Mouse (Mus musculus) brain, adult 2 months (tissue): Measurements from ENCODE around the gene Gadd45gip1.

Experiments used
- DNase-seq: peaks from one replicate; pipeline ENCODE4 v3.0.0; 2011; ENCODE audit warnings: low read depth, low spot score

Gene Gadd45gip1

DNA sequence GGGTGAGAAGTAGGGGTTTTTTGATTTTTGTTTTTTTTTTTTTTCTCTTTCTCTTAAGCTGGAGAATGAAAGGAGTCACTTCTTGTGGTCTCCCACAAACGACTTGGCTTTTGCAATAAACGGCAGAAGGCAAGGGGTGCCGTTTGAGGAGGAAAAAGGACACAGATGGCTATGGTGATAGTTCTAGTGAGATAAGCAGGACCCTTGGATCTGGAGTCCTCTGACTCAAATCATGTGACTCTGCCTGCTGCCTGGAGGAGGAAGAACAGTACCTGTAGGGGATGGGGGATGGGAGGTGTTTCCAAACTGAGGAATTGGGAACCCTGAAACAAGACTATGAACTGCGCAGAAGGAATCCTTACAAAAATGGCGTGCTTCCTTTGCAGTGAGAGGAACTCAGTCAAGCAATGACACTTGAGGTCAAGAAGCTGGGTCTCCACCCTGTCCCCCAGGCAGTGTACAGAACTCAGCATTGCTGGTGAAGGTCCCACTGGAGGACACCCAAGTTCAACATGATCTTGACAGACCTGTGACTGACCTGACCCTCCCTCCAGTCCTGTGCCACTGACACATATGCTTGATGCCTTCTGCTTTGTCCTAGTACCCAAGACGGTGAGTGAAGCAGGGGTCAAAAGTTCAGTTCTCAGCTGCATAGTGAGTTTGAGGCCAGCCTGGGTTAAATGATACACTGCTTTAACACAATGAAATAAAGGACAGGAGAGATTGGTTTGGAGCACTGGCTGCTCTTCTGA lies 16.5 kb downstream of the Gadd45gip1 start:
- DNase-seq, result peak; percentile 34

DNA sequence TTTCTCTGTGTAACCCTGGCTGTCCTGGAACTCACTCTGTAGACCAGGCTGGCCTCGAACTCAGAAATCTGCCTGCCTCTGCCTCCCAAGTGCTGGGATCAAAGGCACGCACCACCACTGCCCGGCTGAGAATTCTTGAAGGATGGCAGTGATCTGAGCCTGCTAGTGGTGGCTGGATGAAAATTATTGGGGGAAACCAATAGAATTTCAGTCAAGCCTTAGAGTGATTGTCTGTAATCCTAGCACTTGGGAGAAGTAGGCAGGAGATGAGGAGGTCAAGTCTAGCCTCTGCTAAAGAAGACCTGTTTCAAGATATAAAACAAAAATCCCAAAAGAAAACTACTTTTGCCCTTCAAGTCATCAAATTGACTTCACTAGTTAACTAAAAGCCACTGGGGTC lies 25.1 kb downstream of the Gadd45gip1 start:
- DNase-seq, result no peak

DNA sequence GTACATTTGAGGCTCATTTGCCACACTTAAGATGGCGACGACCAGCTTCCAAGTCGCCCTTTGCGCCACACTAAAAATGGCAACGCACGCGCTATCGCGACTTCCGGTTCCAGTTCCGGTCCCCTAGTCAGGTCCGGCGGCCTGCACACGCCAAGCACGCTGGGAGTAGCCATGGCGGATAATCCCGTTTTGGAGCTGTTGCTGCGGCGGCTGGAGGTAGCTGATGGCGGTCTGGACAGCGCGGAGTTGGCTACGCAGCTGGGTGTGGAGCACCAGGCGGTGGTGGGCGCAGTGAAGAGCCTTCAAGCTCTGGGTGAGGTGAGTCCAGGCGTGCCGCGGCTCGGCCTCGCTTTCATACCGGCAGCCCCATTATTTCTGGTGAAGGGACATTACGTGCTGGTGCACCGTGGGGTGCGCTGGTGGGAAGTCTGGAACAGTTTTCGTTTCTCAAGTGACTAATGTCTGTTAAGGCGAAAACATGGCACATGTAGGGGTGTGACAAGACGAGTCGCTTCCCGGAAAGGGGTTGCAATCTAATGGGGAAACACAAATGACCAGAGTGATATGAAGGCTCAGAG lies 25.6 kb downstream of the Gadd45gip1 start, which contains the start of gene Farsa:
Farsa (plus strand) TSS at position 126 of the 578 bp plus-strand sequence.
- DNase-seq, result peak; percentile 99

DNA sequence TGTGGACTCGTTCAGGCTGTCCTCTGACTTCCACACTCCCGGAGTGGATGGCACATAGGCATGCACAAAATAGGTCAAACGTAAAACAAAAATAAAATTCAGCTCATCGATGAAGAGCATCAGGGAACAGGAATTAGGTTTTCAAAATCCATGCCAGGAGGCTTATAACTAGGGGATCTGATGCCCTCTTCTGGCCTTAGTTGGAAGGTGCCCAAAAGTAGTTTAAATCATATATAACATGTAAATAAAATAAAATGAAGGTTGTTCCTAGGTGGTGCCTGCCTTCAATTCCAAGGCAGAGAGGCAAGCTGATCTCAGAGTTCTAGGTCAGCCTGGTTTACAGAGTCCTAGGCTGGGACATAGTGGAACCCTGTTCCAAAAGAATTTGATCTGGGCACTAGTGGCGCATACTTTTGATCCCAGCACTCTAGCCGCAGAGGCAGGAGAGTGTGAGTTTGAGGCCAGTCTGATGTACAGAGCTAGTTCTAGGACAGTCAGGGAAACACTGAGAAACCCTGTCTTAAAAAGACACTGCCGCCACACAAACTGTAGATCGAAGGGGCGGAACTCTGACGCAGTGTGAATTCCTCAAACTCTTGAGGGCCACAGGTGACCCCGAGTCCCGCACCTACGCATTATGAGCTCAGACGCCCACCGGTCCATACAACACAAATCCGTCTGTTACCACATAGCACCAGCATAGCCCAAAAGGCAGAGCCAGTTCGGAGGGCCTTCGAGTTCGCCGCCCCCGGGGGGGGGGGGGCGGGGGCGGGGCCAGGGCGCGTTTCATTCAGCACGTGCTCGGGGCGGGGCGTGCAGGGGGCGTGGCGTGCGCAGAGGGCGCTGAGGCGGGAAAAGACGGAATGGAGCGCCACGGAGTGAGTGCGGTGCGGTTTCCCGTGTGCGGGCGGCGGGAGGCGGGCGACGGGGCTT lies 40.3 kb downstream of the Gadd45gip1 start, which contains the start of gene Syce2:
Syce2 (plus strand) TSS at position 736 of the 933 bp plus-strand sequence.
- DNase-seq, result peak; percentile 64

DNA sequence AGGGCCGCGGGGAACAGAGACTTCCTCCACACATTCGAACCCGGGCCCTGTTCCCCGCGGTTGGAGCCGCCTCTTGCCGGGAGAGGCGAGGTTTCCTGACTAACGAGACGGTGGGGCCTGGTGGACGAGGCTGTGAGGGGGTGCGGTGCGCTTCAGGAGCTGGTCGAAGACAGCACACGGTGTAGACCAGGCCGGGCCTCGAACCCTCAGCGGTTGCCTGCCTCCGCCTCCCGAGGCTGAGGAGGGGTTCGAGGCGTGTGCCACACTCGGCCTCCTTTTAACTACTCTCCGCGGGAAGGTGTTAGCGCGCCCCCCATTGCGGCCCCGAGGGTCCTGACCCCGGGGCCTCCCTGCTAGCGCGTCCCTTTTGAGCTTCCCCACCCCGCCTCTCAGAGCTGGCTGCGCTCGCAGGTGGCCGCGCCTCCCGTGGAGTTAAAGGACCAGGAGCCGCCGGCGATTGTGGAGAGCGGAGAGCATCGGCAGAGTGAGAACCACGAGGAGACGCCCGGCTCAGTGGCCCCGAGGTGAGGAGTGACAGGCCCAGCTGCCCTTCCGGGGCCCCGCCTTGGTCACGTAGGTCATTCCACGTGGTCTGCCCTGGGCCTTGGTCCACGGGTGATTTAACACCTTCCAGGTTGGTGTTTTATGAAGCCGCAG lies 41.1 kb downstream of the Gadd45gip1 start:
- DNase-seq, result no peak

DNA sequence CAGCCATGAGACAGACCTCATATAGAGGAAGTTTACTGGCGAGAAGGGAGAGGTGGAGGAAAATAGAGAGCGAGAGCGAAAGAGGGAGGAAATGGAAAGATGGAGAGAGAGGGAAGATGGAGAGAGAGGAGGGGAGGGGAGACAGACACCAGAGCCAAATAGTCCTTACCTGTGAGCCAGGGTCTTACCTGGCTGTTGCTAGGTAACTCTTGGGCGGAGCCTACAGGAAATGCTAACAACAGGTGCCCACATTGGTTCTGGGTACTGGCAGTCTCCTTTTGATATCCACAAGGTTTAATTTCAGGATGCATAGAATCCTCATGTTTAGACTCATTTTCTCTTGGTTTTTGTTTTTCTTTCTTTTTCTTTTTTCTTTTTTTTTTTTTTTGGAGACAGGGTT lies 41.7 kb downstream of the Gadd45gip1 start:
- no peak for DNase-seq

DNA sequence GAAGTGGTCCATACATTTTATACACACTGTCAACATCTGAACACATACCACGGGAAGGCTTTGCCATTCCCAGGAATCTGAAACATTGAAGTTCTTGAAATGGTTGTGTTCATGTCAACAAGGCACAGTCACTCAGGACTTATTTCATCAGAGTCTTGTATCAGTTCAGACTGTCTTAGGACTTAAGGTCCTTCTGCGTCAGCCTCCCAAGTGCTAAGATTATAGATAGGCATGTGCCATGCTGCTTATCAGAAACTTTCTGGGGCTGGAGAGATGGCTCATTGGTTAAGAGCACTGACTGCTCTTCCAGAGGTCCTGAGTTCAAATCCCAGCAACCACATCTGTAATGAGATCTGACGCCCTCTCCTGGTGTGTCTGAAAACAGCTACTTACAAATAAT lies 43.0 kb downstream of the Gadd45gip1 start:
- no peak for DNase-seq

DNA sequence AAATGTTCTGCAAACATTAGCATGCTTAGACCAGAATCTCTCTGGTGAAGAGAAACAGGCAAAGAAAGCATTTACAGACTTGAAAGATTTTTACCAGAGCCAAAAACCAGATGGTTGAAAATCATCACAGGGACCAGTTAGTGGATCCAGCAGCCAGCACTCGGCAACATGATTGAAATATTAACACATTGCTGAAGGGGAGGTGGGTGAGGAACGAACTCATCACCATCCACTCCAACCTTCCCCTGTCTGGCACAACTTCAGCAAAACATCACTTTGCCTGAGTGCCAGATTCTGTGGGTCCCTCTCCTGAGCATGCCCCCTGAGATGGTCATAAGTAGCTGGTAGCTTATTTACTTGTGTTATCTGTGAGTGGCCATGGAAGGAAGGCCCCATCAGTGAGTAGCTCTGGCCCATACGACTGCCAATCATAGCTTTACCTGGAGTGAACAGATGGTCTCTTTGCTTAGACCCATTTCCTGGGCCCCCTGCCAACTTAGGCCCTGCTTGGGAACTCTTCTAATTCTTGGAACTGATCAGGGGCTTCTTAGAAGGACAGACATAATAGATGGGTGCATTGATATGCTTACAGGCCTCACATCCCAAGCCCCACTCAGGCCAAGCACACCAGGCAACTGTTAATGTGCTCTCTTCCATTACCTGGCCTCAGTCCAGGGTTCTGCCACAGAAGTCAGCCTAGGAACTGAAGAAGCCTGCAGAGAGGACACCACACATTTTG lies 46.1 kb downstream of the Gadd45gip1 start:
- DNase-seq, result peak; percentile 84

DNA sequence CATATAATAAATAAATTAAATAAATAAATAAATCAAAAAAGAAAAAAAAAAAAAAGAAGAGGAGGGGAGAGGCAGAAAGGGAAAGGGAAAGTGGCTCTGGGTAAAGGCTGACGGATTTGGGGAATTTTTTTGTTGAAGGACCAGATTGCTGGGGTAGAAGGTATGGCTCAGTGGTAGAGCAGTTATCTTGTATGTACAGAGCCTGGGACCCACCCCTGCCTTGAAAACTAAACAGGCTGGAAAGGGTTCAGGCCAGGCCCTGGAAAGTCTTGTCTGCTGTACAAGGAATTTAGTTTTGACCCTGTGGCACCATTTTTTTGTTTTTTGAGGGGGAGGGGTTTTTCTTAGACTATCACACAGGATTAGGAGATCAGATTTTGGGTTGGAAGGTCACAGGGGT lies 47.6 kb downstream of the Gadd45gip1 start:
- no peak for DNase-seq

DNA sequence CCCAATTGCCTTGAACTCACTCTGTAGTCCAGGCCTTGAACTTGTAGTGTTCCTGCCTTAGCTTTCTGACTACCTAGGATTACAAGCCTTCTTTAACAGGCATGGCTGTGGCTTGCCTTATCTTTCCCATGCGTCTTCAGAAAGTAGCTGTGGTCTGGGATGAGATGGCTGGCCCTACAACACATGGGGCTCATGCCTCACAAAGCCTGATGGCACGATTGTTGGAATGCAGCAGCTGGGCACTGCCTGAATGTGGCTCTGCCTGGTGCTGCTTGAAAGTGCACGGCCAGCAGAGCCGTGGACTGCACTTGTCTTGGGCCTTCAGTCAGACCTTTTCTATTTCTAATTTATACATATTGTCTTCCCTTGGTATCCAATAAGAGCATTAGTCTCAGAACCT lies 53.4 kb downstream of the Gadd45gip1 start:
- DNase-seq, result no peak
